Mouse (Mus musculus): Measurements from ENCODE around the gene Tmem184a. TPM values are rescaled to one million over a fixed set of nuclear protein-coding genes. Genes with fewer than 3 reads are reported as not detected.

Tmem184a gene
- polyA plus RNA-seq, 1 experiment from 2014 or later = 0.92 TPM

GRCm38 (mm10) chr5:139830734-139831133 is 11.0 kb upstream of the Tmem184a start:
- ATAC-seq (ENCODE audit: insufficient number of reproducible peaks, low FRiP score, low TSS enrichment, low read depth) (no peak), DNase-seq (ENCODE audit: low spot score) (no peak)
- Histone ChIP-seq H3K4me3 (ENCODE audit: low read depth, low read length) (no peak overlapping the region), H3K27ac (replicated peaks; ENCODE audit: low read depth, low read length) (no peak overlapping the region), H3K36me3 (ENCODE audit: control insufficient read depth, insufficient read depth, low read length) (no peaks in the 10 kb centered on the region), H3K9ac (ENCODE audit: low read length) (no peak overlapping the region), H3K4me2 (ENCODE audit: low read depth, severe bottlenecking) (no peak overlapping the region), H3K4me1 (ENCODE audit: control insufficient read depth, insufficient read depth, low read length) (0 out of 2 replicates have a peak, but pooled peaks cover 3% of the 10 kb centered on the region), H3K27me3 (ENCODE audit: control insufficient read depth, insufficient read depth, low read length) (no peaks in the 10 kb centered on the region), H3K9me3 (ENCODE audit: control insufficient read depth, low read length) (no peaks in the 10 kb centered on the region)
- 88% methylated on average over 3 of the region's 3 CpGs for WGBS

DNA sequence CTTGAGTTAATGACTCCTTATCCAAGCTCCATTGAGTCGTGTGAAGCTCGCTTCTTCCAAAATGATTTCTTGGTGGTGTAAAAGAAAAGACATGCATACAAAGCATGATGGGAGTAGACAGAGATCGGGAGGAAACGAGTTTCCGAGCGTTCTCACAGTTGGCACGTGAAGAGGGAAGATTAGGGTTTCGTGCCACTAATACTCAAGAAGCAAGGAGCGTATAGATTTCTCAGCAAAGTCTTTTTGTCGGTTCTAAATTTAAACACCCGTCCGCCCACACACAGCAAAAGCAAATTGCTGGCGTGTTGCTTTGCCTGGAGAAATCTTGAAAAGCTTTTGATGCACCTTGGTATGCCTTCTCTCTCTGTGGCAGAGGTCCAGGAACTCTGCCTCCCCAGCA is 9.7 kb upstream of the Tmem184a start:
- H3K9ac ChIP-seq (ENCODE audit: low read length) = no peak overlapping the region
- no peak for ATAC-seq (ENCODE audit: insufficient number of reproducible peaks, low FRiP score, low TSS enrichment, low read depth)
- no peak overlapping the region for H3K4me3 ChIP-seq (ENCODE audit: low read depth, low read length)
- WGBS = 83% methylated on average over 13 of the region's 13 CpGs
- no peaks in the 10 kb centered on the region for H3K36me3 ChIP-seq (ENCODE audit: control insufficient read depth, insufficient read depth, low read length)
- no peak for DNase-seq (ENCODE audit: low spot score)
- no peaks in the 10 kb centered on the region for H3K9me3 ChIP-seq (ENCODE audit: control insufficient read depth, low read length)
- H3K27me3 ChIP-seq (ENCODE audit: control insufficient read depth, insufficient read depth, low read length) = no peaks in the 10 kb centered on the region
- 0 out of 2 replicates have a peak, but pooled peaks cover 10% of the 10 kb centered on the region for H3K4me1 ChIP-seq (ENCODE audit: control insufficient read depth, insufficient read depth, low read length)
- no peak overlapping the region for H3K4me2 ChIP-seq (ENCODE audit: low read depth, severe bottlenecking)
- H3K27ac ChIP-seq (replicated peaks; ENCODE audit: low read depth, low read length) = no peak overlapping the region

- H3K9ac ChIP-seq (ENCODE audit: low read length) = no peak overlapping the region
Observed at GRCm38 (mm10) chr5:139827593-139827992, 7.9 kb upstream of the Tmem184a start.

GRCm38 (mm10) chr5:139826357-139827055 is 6.8 kb upstream of the Tmem184a start, which contains the start of the genes Gm26938 and Psmg3:
Gene Gm26938 (minus strand): TSS chr5:139826407.
Gene Psmg3 (minus strand): TSS chr5:139826885.
- peak; percentile 97 for DNase-seq (ENCODE audit: low spot score)
- under 1% methylated on average over 43 of the region's 43 CpGs for WGBS
- Histone ChIP-seq H3K27me3 (ENCODE audit: control insufficient read depth, insufficient read depth, low read length) (no peaks in the 10 kb centered on the region), H3K4me2 (ENCODE audit: low read depth, severe bottlenecking) (peak within 1 kb of the TSS; percentile 92), H3K9me3 (ENCODE audit: control insufficient read depth, low read length) (no peaks in the 10 kb centered on the region), H3K36me3 (ENCODE audit: control insufficient read depth, insufficient read depth, low read length) (peaks cover 7% of the 10 kb centered on the region; the same call in 1 of the 2 replicates), H3K4me1 (ENCODE audit: control insufficient read depth, insufficient read depth, low read length) (peaks cover 17% of the 10 kb centered on the region), H3K27ac (replicated peaks; ENCODE audit: low read depth, low read length) (peak within 1 kb of the TSS; percentile 56), H3K4me3 (ENCODE audit: low read depth, low read length) (peak within 1 kb of the TSS; percentile 93), H3K9ac (ENCODE audit: low read length) (peak within 1 kb of the TSS; percentile 87)
- ATAC-seq (ENCODE audit: insufficient number of reproducible peaks, low FRiP score, low TSS enrichment, low read depth) = peak; percentile 77

More at GRCm38 (mm10) chr5:139827593-139827992, 7.9 kb upstream of the Tmem184a start:
- Histone ChIP-seq H3K27me3 (ENCODE audit: control insufficient read depth, insufficient read depth, low read length) (no peaks in the 10 kb centered on the region), H3K27ac (replicated peaks; ENCODE audit: low read depth, low read length) (no peak overlapping the region), H3K4me2 (ENCODE audit: low read depth, severe bottlenecking) (no peak overlapping the region), H3K9me3 (ENCODE audit: control insufficient read depth, low read length) (no peaks in the 10 kb centered on the region), H3K36me3 (ENCODE audit: control insufficient read depth, insufficient read depth, low read length) (peaks cover 2% of the 10 kb centered on the region; the same call in 1 of the 2 replicates), H3K4me1 (ENCODE audit: control insufficient read depth, insufficient read depth, low read length) (0 out of 2 replicates have a peak, but pooled peaks cover 10% of the 10 kb centered on the region), H3K4me3 (ENCODE audit: low read depth, low read length) (no peak overlapping the region)
- WGBS = 94% methylated on average over 1 of the region's 1 CpGs
- ATAC-seq (ENCODE audit: insufficient number of reproducible peaks, low FRiP score, low TSS enrichment, low read depth) (no peak), DNase-seq (ENCODE audit: low spot score) (no peak)

- ATAC-seq (ENCODE audit: insufficient number of reproducible peaks, low FRiP score, low TSS enrichment, low read depth) = no peak
- H3K27ac ChIP-seq (replicated peaks; ENCODE audit: low read depth, low read length) = no peak overlapping the region
- WGBS = 40% methylated on average over 11 of the region's 11 CpGs
Observed at GRCm38 (mm10) chr5:139825947-139826346, 6.2 kb upstream of the Tmem184a start.

GRCm38 (mm10) chr5:139824531-139824930 is 4.8 kb upstream of the Tmem184a start:
- Histone ChIP-seq H3K27me3 (ENCODE audit: control insufficient read depth, insufficient read depth, low read length) (no peaks in the 10 kb centered on the region), H3K36me3 (ENCODE audit: control insufficient read depth, insufficient read depth, low read length) (peaks cover 7% of the 10 kb centered on the region; the same call in 1 of the 2 replicates), H3K4me2 (ENCODE audit: low read depth, severe bottlenecking) (no peak overlapping the region), H3K9me3 (ENCODE audit: control insufficient read depth, low read length) (no peaks in the 10 kb centered on the region), H3K4me3 (ENCODE audit: low read depth, low read length) (no peak overlapping the region), H3K9ac (ENCODE audit: low read length) (no peak overlapping the region), H3K4me1 (ENCODE audit: control insufficient read depth, insufficient read depth, low read length) (peaks cover 17% of the 10 kb centered on the region), H3K27ac (replicated peaks; ENCODE audit: low read depth, low read length) (no peak overlapping the region)
- DNase-seq (ENCODE audit: low spot score) (no peak), ATAC-seq (ENCODE audit: insufficient number of reproducible peaks, low FRiP score, low TSS enrichment, low read depth) (no peak)
- WGBS = 93% methylated on average over 10 of the region's 10 CpGs

More at GRCm38 (mm10) chr5:139825947-139826346, 6.2 kb upstream of the Tmem184a start:
- no peaks in the 10 kb centered on the region for H3K27me3 ChIP-seq (ENCODE audit: control insufficient read depth, insufficient read depth, low read length)
- peak overlapping the region; percentile 87 for H3K9ac ChIP-seq (ENCODE audit: low read length)
- peak overlapping the region; percentile 93 for H3K4me3 ChIP-seq (ENCODE audit: low read depth, low read length)
- no peaks in the 10 kb centered on the region for H3K9me3 ChIP-seq (ENCODE audit: control insufficient read depth, low read length)
- peak overlapping the region; percentile 92 for H3K4me2 ChIP-seq (ENCODE audit: low read depth, severe bottlenecking)
- H3K36me3 ChIP-seq (ENCODE audit: control insufficient read depth, insufficient read depth, low read length) = peaks cover 7% of the 10 kb centered on the region; the same call in 1 of the 2 replicates
- no peak for DNase-seq (ENCODE audit: low spot score)
- peaks cover 17% of the 10 kb centered on the region for H3K4me1 ChIP-seq (ENCODE audit: control insufficient read depth, insufficient read depth, low read length)

DNA sequence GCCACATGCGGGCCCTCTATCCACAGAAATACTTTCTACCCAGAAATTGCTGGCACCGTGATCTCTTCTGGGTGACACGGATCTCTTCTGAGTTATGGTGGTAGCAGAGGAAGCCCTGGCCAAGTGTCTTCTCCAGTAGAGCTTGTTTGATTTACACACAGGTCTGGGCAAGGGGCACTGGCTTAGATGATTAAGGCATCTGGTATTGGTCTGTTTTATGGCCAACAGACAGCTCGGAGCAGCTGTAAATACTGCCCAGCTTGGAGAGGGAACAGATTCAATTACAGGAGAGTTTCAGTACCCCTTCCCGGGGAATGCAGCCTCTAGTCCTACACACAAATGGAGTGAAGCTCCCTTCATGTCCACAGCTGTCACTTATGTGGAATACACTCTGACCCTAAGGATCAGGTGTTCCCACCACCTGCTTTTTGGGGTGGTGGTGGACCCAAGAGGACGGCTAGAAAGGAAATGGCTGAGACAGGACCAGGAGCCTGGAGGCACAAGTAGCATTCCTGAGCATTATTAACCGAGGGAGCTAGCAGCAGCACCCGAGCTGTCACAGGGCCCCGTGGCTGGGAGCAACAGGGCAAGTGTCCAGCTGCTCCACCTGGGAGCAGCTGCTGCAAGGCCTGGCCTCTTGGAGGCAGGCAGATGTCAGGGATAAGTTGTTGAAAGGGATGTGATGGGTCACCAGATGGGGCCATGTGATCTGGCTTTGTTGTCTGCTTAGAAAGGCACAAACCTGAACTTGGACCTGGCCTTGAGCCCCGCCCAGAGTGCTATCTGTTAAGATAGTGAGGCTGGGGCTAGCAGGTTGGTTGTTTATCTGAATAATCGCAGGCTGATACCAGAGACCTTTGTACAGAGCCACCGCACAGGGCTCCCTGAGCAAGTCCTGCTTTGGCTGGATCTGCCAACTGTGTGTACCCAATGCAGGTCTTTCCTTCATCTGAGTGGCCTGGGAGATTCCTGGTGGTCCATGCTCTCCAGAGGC is 2.0 kb upstream of the Tmem184a start:
- ATAC-seq (ENCODE audit: insufficient number of reproducible peaks, low FRiP score, low TSS enrichment, low read depth) = no peak

DNA sequence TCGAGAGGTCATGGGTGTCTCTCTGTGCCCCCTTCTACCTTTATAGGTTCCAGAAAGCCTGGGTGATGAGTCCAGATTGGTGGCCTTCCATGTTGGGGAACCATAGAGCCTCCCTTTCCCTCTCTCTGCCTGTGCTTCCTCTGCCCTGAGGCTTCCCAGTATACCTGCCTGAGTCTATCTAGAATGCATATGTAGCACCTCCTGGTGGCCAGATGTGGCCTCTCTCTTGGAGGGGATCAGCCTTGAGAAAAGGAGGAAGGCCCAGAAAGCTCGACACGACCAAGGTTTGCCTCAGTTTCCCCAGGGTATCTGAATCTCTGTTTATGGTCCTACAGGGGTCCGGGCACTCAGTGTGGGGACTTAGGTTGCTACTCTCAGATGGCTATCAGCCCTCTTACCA is 916 bp downstream of the Tmem184a start:
- ATAC-seq (ENCODE audit: insufficient number of reproducible peaks, low FRiP score, low TSS enrichment, low read depth) = no peak
- peaks cover 17% of the 10 kb centered on the region for H3K27me3 ChIP-seq (ENCODE audit: control insufficient read depth, insufficient read depth, low read length)
- no peak overlapping the region for H3K4me3 ChIP-seq (ENCODE audit: low read depth, low read length)
- peaks cover 7% of the 10 kb centered on the region for H3K4me1 ChIP-seq (ENCODE audit: control insufficient read depth, insufficient read depth, low read length)
- H3K36me3 ChIP-seq (ENCODE audit: control insufficient read depth, insufficient read depth, low read length) = peaks cover 7% of the 10 kb centered on the region; the same call in 1 of the 2 replicates
- H3K9me3 ChIP-seq (ENCODE audit: control insufficient read depth, low read length) = no peaks in the 10 kb centered on the region
- H3K9ac ChIP-seq (ENCODE audit: low read length) = no peak overlapping the region
- H3K4me2 ChIP-seq (ENCODE audit: low read depth, severe bottlenecking) = no peak overlapping the region
- 56% methylated on average over 4 of the region's 4 CpGs for WGBS
- no peak for DNase-seq (ENCODE audit: low spot score)
- H3K27ac ChIP-seq (replicated peaks; ENCODE audit: low read depth, low read length) = no peak overlapping the region

More for the DNA sequence above, 2.0 kb upstream of the Tmem184a start:
- Histone ChIP-seq H3K9me3 (ENCODE audit: control insufficient read depth, low read length) (no peaks in the 10 kb centered on the region), H3K9ac (ENCODE audit: low read length) (no peak overlapping the region), H3K4me1 (ENCODE audit: control insufficient read depth, insufficient read depth, low read length) (peaks cover 17% of the 10 kb centered on the region), H3K4me2 (ENCODE audit: low read depth, severe bottlenecking) (no peak overlapping the region), H3K4me3 (ENCODE audit: low read depth, low read length) (no peak overlapping the region), H3K36me3 (ENCODE audit: control insufficient read depth, insufficient read depth, low read length) (peaks cover 7% of the 10 kb centered on the region; the same call in 1 of the 2 replicates), H3K27me3 (ENCODE audit: control insufficient read depth, insufficient read depth, low read length) (no peaks in the 10 kb centered on the region), H3K27ac (replicated peaks; ENCODE audit: low read depth, low read length) (0 out of 2 replicates have a peak overlapping the region, but pooled peaks have one; percentile 1)
- WGBS = 42% methylated on average over 12 of the region's 12 CpGs
- DNase-seq (ENCODE audit: low spot score) = no peak
